Mouse (Mus musculus): ENCODE data around the gene Blm.

Blm gene

DNA sequence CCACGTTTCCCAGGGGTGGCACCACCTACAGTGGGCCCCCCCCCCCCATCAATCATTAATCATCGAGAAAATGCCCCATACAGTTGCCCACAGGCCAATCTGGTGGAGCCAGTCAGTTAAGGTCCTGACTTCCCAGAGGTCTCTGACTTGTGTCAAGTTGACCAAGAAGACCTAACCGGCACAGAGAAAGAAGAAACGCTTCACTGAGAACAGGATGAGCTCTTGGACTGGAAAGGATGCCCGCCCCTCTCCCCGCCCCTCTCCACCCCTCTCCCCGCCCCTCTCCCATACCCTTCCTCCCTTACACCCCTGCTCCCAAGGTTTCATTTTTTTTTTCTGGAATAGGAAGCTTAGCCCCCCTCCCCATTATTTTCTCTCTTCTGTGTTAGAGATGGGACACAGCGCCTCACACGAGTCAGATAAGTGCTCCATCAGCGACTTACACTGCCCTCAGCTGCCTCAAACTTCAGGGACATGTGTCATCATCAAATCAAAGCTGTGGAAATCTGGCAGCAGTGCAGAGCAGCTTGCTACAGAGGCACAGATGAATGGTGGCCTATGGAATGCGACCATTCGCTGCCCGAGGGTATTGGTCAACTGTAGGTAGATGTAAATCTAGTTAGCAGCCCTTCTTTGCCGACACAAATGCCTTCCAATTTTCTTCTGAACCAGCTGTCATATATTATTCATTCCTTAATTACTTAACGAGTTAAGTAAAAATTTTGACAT lies 95.7 kb downstream of the Blm start:
- ChIA-PET CTCF (interaction anchor here (0.6 to 4.6 kb wide), 7 partner anchors 14 to 323 kb away, joined by 4 to 16 read pairs (median 5); no protein-coding TSS in a partner anchor), POLR2A (interaction anchor here in 3 of 4 experiments (0.6 to 1.6 kb wide), 16 partner anchors 10 to 470 kb away, joined by 3 to 6 read pairs (median 3); partner anchors contain the start of gene Blm (in 1 of the 3))

- ChIA-PET CTCF (interaction anchor here in 3 of 4 experiments (0.9 to 4.6 kb wide), 4 partner anchors 10 to 50 kb away, joined by 3 to 18 read pairs (median 10); no protein-coding TSS in a partner anchor), POLR2A (interaction anchor here in 3 of 4 experiments (0.6 to 2.4 kb wide), 7 partner anchors 8 to 306 kb away, joined by 3 to 7 read pairs (median 3); no protein-coding TSS in a partner anchor)
These were observed 98.3 kb downstream of the Blm start for GRCm38 (mm10) chr7:80436571-80436970.

GRCm38 (mm10) chr7:80435594-80435993 lies 99.3 kb downstream of the Blm start:
- ChIA-PET POLR2A (interaction anchor here (0.6 to 2.4 kb wide), 19 partner anchors 9 to 406 kb away, joined by 3 to 8 read pairs (median 4); partner anchors contain the start of genes Blm (in 1 of the 4) and Idh2 (in 1 of the 4)), CTCF (interaction anchor here (0.6 to 4.6 kb wide), 8 partner anchors 11 to 151 kb away, joined by 3 to 18 read pairs (median 4); no protein-coding TSS in a partner anchor)

GRCm38 (mm10) chr7:80429661-80430060 lies 105.3 kb downstream of the Blm start:
- CTCF ChIA-PET = interaction anchor here in 1 of 4 experiments (2.6 kb wide), 1 partner anchor 52 kb away, joined by 5 read pairs; no protein-coding TSS in a partner anchor
- POLR2A ChIA-PET = interaction anchor here in 3 of 4 experiments (0.6 to 2.1 kb wide), 6 partner anchors 9 to 59 kb away, joined by 3 to 8 read pairs (median 3); no protein-coding TSS in a partner anchor

DNA sequence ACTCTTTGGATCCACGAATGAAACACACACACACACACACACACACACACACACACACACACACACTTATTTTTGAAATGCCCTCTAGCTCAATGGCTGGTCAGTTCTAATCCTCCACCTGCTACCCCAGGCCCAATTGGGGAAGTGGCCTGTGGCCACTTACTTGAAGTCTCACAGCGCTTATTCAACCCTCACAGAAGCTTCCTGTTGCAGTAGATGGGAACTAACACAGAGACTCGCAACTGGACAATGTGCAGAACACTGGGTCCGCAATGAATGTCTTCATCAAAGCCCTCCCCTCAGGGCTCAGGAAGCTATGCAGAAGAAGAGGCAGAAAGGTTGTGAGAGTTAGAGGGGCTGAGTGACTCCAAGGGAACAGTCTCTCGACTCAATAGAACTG lies 107.2 kb downstream of the Blm start:
- CTCF ChIA-PET = interaction anchor here in 2 of 4 experiments (0.6 to 3.9 kb wide), 4 partner anchors 24 to 72 kb away, joined by 3 to 42 read pairs (median 3); no protein-coding TSS in a partner anchor
- POLR2A ChIA-PET = interaction anchor here in 2 of 4 experiments (0.6 to 2.1 kb wide), 3 partner anchors 8 to 158 kb away, joined by 3 to 8 read pairs (median 3); partner anchors contain the start of gene Vps33b (in 1 of the 2)

GRCm38 (mm10) chr7:80426363-80426762 lies 108.6 kb downstream of the Blm start:
- ChIA-PET CTCF (interaction anchor here in 3 of 4 experiments (0.5 to 4.0 kb wide), 6 partner anchors 8 to 57 kb away, joined by 3 to 61 read pairs (median 5); no protein-coding TSS in a partner anchor), POLR2A (interaction anchor here in 2 of 4 experiments (0.6 to 4.5 kb wide), 4 partner anchors 9 to 258 kb away, joined by 3 to 24 read pairs (median 4); no protein-coding TSS in a partner anchor)

GRCm38 (mm10) chr7:80424722-80425121 lies 110.2 kb downstream of the Blm start:
- ChIA-PET POLR2A (interaction anchor here in 3 of 4 experiments (0.7 to 4.5 kb wide), 23 partner anchors 9 to 162 kb away, joined by 3 to 26 read pairs (median 4); partner anchors contain the start of genes Blm (in 2 of the 3), Furin (in 2 of the 3), Fes (in 1 of the 3) and Rccd1 (in 1 of the 3)), CTCF (interaction anchor here (0.5 to 4.0 kb wide), 67 partner anchors 8 to 638 kb away, joined by 3 to 61 read pairs (median 4); partner anchors contain the start of genes Furin (in 2 of the 4), Fes (in 1 of the 4), Hddc3 (in 1 of the 4) and Man2a2 (in 1 of the 4))

DNA sequence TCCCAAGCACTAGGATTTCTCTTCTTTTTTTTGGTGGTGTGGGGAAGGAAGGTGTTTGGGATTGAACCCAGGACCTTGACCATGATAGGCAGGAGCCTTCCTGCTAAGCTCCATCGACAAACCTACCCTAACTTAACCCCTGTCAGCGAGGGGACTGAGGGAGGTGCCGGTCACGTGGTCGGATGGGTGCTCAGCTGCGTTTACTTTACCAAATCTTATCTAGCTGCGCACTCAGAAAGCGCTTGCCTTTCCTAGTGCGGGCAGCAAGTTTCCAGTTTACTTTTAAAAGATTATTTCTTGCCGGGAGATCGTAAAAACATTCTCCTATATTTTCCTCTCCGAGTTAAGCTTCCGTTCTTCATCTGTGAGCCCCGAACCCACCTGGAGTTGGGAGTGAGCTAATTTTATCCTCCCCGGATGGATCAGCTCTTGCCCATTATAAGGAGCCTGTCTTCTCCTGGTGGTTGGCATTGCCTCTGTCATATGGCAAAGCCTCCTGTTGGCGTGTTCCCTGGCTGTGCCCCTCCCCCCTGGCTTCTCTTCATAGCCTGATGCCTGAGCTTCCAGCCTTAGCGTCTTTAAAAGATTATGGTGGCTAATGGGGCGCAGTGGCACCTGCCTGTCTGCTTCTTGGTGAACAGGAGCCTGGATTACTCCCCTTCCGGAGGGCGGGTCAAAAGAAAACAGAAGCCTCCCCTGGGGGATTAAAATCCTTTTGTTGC lies 112.0 kb downstream of the Blm start:
- CTCF ChIA-PET = interaction anchor here in 2 of 4 experiments (1.0 to 4.0 kb wide), 6 partner anchors 17 to 282 kb away, joined by 3 to 61 read pairs (median 18); no protein-coding TSS in a partner anchor
- POLR2A ChIA-PET = interaction anchor here (0.5 to 4.5 kb wide), 27 partner anchors 10 to 412 kb away, joined by 3 to 26 read pairs (median 3); partner anchors contain the start of genes Blm (in 1 of the 4), Fes (in 1 of the 4), Man2a2 (in 1 of the 4) and Rccd1 (in 1 of the 4)

DNA sequence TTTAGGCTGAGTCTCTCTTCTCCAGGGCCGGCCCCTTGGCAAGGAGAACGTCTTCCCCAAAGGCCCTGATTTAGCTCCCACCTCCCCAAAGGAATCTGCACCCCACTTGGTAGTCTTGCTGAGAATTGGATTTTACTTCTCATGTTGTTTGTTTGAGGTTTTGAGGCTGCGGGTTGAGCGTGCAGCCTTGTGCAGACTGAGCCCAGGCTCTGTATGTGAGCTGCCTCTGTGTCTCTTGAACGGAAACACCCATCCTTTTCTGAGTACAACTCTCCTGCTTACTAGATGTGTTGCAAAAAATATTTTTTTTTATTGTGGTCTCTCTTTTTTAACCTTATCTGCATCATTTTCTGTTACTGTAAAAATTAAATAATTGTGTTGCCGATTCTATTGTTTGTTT lies 113.3 kb downstream of the Blm start:
- CTCF ChIA-PET = interaction anchor here in 3 of 4 experiments (0.6 to 2.8 kb wide), 5 partner anchors 12 to 44 kb away, joined by 3 to 7 read pairs (median 4); no protein-coding TSS in a partner anchor
- POLR2A ChIA-PET = interaction anchor here in 3 of 4 experiments (0.6 to 2.8 kb wide), 10 partner anchors 9 to 1459 kb away, joined by 3 to 19 read pairs (median 4); partner anchors contain the start of gene Rccd1 (in 1 of the 3)

DNA sequence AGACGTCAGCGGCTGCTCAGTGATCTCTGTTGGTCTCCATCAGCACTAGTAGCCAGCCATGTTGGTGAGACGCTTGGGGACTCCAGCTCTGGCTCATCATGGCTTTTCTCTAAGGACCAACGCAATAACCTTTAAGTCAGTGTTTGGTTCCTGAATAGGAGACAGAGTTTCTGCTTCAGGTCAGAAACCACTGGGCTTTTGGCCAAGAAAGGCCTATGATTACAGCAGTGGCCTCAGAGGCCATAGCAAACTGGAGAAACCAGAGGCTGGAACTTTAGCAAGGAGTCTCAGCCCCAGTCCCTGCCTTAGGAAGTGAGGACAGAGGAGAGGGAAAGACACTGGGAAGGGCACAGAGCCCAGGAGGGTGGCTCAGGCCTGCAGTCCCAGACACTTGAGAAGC lies 114.3 kb downstream of the Blm start:
- POLR2A ChIA-PET = interaction anchor here in 3 of 4 experiments (0.7 to 4.5 kb wide), 10 partner anchors 8 to 290 kb away, joined by 3 to 27 read pairs (median 6); partner anchors contain the start of genes Furin (in 1 of the 3) and Rccd1 (in 1 of the 3)
- CTCF ChIA-PET = interaction anchor here in 3 of 4 experiments (0.6 to 2.8 kb wide), 7 partner anchors 22 to 43 kb away, joined by 3 to 7 read pairs (median 4); no protein-coding TSS in a partner anchor

- POLR2A ChIA-PET = interaction anchor here in 3 of 4 experiments (0.6 to 4.5 kb wide), 34 partner anchors 9 to 1420 kb away, joined by 3 to 27 read pairs (median 4); partner anchors contain the start of genes Blm (in 2 of the 3), Furin (in 1 of the 3), Hddc3 (in 1 of the 3) and Zscan2 (in 1 of the 3)
- CTCF ChIA-PET = interaction anchor here (0.6 to 2.3 kb wide), 12 partner anchors 16 to 629 kb away, joined by 3 to 12 read pairs (median 4); partner anchors contain the start of gene Hddc3 (in 2 of the 4)
These were observed 115.6 kb downstream of the Blm start for GRCm38 (mm10) chr7:80419278-80419677.

DNA sequence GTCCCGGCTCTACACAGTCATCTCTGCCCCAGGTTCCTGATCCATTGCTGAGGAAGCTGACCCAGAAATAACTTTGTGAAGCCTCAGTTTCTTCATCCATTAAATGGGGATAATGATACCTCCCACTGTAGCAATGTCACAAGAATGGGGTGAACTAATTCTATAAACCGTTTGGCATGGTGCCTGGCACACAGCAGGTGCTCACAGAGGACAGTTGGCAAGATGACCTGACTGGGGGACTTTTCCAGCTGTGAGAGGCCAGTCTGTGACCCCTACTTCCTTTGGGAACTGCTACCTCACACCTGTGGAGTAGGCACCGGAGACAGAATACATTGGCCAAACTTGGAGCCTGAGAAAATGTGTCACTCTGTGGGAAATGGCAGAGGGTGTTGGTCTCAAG lies 116.9 kb downstream of the Blm start:
- CTCF ChIA-PET = interaction anchor here in 2 of 4 experiments (1.4 to 2.3 kb wide), 2 partner anchors 38 to 75 kb away, joined by 3 to 7 read pairs; partner anchors contain the start of gene Hddc3 (in 1 of the 2)
- POLR2A ChIA-PET = interaction anchor here in 3 of 4 experiments (0.6 to 4.5 kb wide), 9 partner anchors 8 to 576 kb away, joined by 3 to 27 read pairs (median 5); partner anchors contain the start of genes Fes (in 1 of the 3) and Furin (in 1 of the 3)

DNA sequence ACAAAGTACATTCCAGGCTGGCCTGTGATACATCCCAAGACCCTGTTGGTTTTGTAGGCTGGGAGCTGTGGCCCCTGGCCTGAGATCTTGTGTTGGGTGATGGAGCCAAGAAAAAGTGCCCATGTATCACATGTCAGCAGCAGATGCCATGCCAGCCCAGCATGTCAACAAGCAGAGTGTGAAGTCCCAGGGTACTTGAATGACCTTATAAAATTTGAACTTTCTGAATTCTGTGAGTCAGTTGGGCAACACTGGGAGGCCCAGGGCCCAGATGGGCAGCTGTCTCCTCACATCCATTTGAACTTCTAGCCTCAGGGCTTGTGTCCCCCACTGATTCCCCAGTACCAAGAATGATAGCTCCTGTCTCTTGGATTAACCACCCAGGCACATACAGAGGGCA lies 117.3 kb downstream of the Blm start:
- ChIA-PET POLR2A (interaction anchor here in 3 of 4 experiments (0.6 to 4.5 kb wide), 7 partner anchors 13 to 576 kb away, joined by 3 to 27 read pairs (median 3); partner anchors contain the start of genes Blm (in 1 of the 3), Fes (in 1 of the 3) and Furin (in 1 of the 3)), CTCF (no interaction called here)

GRCm38 (mm10) chr7:80416969-80417368 lies 118.0 kb downstream of the Blm start:
- CTCF ChIA-PET = interaction anchor here in 2 of 4 experiments (0.5 to 1.4 kb wide), 4 partner anchors 8 to 167 kb away, joined by 3 to 10 read pairs (median 3); no protein-coding TSS in a partner anchor
- POLR2A ChIA-PET = interaction anchor here in 1 of 4 experiments (1.4 to 4.5 kb wide), 2 partner anchors 12 to 118 kb away, joined by 3 to 27 read pairs; partner anchors contain the start of genes Blm and Furin

DNA sequence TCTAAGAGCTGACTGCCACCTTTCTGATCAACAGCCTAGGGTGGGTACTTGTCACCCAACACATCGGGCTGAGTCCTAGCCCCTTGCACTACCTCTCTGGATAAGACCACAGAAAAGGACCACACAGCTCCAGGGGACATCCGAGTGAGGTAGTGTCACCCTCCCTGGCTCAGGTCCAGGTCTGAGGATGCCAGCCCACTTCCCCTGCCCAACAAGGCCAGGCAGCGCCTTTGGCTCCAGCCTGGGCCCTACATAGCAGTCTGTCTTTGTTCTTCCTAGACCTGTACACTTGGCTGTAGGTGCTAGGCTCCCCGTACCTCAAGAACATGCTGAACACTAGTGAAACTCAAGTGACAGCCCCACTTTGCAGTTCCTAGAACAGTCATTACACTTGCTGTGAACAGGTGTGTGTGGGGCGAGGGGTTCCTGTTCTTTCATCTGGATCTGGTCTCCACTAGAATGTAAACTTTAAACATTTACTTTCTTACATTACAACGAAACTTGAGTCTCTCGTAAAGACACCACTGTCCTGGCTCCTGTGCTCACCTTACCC lies 120.5 kb downstream of the Blm start:
- POLR2A ChIA-PET = interaction anchor here in 3 of 4 experiments (0.8 to 3.9 kb wide), 4 partner anchors 7 to 120 kb away, joined by 3 to 19 read pairs (median 3); partner anchors contain the start of genes Blm (in 1 of the 3) and Furin (in 1 of the 3)
- CTCF ChIA-PET = interaction anchor here in 1 of 4 experiments (1.6 kb wide), 1 partner anchor 37 kb away, joined by 3 read pairs; no protein-coding TSS in a partner anchor
